Comparison of ENCODE assay signal across 8 mouse cellular contexts in genomic region chr8:107503354-107503753, GRCm38 (mm10).
DNase-seq lines count a peak whose midpoint lies in the region; ATAC-seq and TF ChIP-seq lines count a peak whose summit lies in the region.

No protein-coding gene starts in this region.

- no peak overlapping the region for H3K9ac ChIP-seq in hindbrain, embryonic 12.5 days
- H3K9ac ChIP-seq in liver, embryonic 11.5 days (ENCODE audit: low read depth, low read length): no peak overlapping the region

- H3K4me2 ChIP-seq in hindbrain, embryonic 12.5 days (replicated peaks): 0 out of 2 replicates have a peak overlapping the region, but pooled peaks have one; percentile 3
- H3K4me2 ChIP-seq in liver, embryonic 11.5 days: peak overlapping the region; percentile 40

- peaks cover 19% of the 10 kb centered on the region for H3K36me3 ChIP-seq in hindbrain, embryonic 12.5 days
- H3K36me3 ChIP-seq in liver, embryonic 11.5 days (ENCODE audit: control insufficient read depth, insufficient read depth, low read length): peaks cover 8% of the 10 kb centered on the region
- peaks cover 14% of the 10 kb centered on the region for H3K36me3 ChIP-seq in thymus, adult 2 months (ENCODE audit: control insufficient read depth, insufficient read depth, low read length)

- H3K27me3 ChIP-seq in hindbrain, embryonic 12.5 days: no peaks in the 10 kb centered on the region
- no peaks in the 10 kb centered on the region for H3K27me3 ChIP-seq in liver, embryonic 11.5 days (replicated peaks; ENCODE audit: control insufficient read depth, insufficient read depth, low read length)
- no peaks in the 10 kb centered on the region for H3K27me3 ChIP-seq in thymus, adult 2 months (ENCODE audit: control insufficient read depth, insufficient read depth, low read length)

- peak; percentile 20 for DNase-seq in thymus, postnatal 4 days
- no peak for DNase-seq in thymus, postnatal 14 days
- no peak for DNase-seq in liver, embryonic 11.5 days (ENCODE audit: low spot score)
- peak; percentile 81 for DNase-seq in yolk sac, embryonic 10.5 days (ENCODE audit: low spot score)
- no peak for DNase-seq in thymus, adult 2 months
- no peak for DNase-seq in adrenal gland, postnatal 36 days
- no peak for DNase-seq in ovary, postnatal 36 days (ENCODE audit: low spot score)

- no peaks in the 10 kb centered on the region for H3K9me3 ChIP-seq in hindbrain, embryonic 12.5 days (replicated peaks)
- H3K9me3 ChIP-seq in liver, embryonic 11.5 days (ENCODE audit: control insufficient read depth, low read length): no peaks in the 10 kb centered on the region

- no peak overlapping the region for H3K4me3 ChIP-seq in hindbrain, embryonic 12.5 days
- no peak overlapping the region for H3K4me3 ChIP-seq in liver, embryonic 11.5 days (ENCODE audit: low read depth, low read length)
- no peak overlapping the region for H3K4me3 ChIP-seq in thymus, adult 2 months (ENCODE audit: control insufficient read depth, insufficient read depth, low read length)

- WGBS in hindbrain, embryonic 12.5 days: 8% methylated on average over 6 of the region's 6 CpGs
- WGBS in liver, embryonic 11.5 days: 6% methylated on average over 6 of the region's 6 CpGs
- WGBS in thymus, adult 2 months: 16% methylated on average over 6 of the region's 6 CpGs

- peaks cover 24% of the 10 kb centered on the region for H3K4me1 ChIP-seq in hindbrain, embryonic 12.5 days
- peaks cover 31% of the 10 kb centered on the region for H3K4me1 ChIP-seq in liver, embryonic 11.5 days (replicated peaks; ENCODE audit: control insufficient read depth, insufficient read depth, low read length)
- peaks cover 20% of the 10 kb centered on the region for H3K4me1 ChIP-seq in thymus, adult 2 months (replicated peaks; ENCODE audit: control insufficient read depth, insufficient read depth, low read length)

- no peak for TF ChIP-seq POLR2A in thymus, adult 2 months (IDR thresholded peaks at IDR 0.05; ENCODE audit: control insufficient read depth, extremely low read depth, insufficient read depth, low read length, poor library complexity)

- H3K27ac ChIP-seq in hindbrain, embryonic 12.5 days: peak overlapping the region; percentile 36; the same call in 1 of the 2 replicates
- H3K27ac ChIP-seq in liver, embryonic 11.5 days (ENCODE audit: low read depth, low read length): peak overlapping the region; percentile 35; the same call in 1 of the 2 replicates
- H3K27ac ChIP-seq in thymus, adult 2 months (ENCODE audit: control insufficient read depth, insufficient read depth, low read length): no peak overlapping the region

- TF ChIP-seq CTCF in thymus, adult 2 months (IDR thresholded peaks at IDR 0.05; ENCODE audit: borderline replicate concordance, control insufficient read depth, extremely low read depth, insufficient read depth, low read length, poor library complexity): no peak

- peak; percentile 78 for ATAC-seq in hindbrain, embryonic 12.5 days (ENCODE audit: low FRiP score)
- peak; percentile 70 for ATAC-seq in liver, embryonic 11.5 days (replicated peaks; ENCODE audit: low FRiP score)

Comparison
In these comparisons a context has a peak if more than half of its experiments do, and no peak if none do; other contexts are left out.
1. DNase-seq: peak in thymus, postnatal 4 days (single experiment) and yolk sac, embryonic 10.5 days (single experiment); none in thymus, postnatal 14 days (single experiment), liver, embryonic 11.5 days (single experiment), thymus, adult 2 months (single experiment), adrenal gland, postnatal 36 days (0 of 2) and ovary, postnatal 36 days (single experiment).